Mouse (Mus musculus): ENCODE results near the gene Phactr4. TPM values are rescaled to one million over a fixed set of nuclear protein-coding genes. Genes with fewer than 3 reads are reported as not detected.

Gene Phactr4
- polyA plus RNA-seq, 1 experiment from 2014 or later: 19.7 TPM

GRCm38 (mm10) chr4:132391063-132391740, 31.1 kb downstream of the Phactr4 start:
- no peak for ATAC-seq (ENCODE audit: insufficient number of reproducible peaks, insufficient read depth, low FRiP score, low TSS enrichment, low read depth)
- Histone ChIP-seq H3K4me3 (replicated peaks) (no peak overlapping the region), H3K36me3 (peaks cover 9% of the 10 kb centered on the region), H3K9me3 (no peaks in the 10 kb centered on the region), H3K27ac (no peak overlapping the region), H3K27me3 (no peaks in the 10 kb centered on the region), H3K4me1 (replicated peaks) (no peaks in the 10 kb centered on the region), H3K4me2 (no peak overlapping the region), H3K9ac (replicated peaks) (no peak overlapping the region)
- 93% methylated on average over 8 of the region's 8 CpGs for WGBS

- Histone ChIP-seq H3K9me3 (no peaks in the 10 kb centered on the region), H3K36me3 (peaks cover 25% of the 10 kb centered on the region), H3K27me3 (no peaks in the 10 kb centered on the region), H3K4me2 (no peak overlapping the region), H3K27ac (no peak overlapping the region), H3K9ac (replicated peaks) (no peak overlapping the region), H3K4me3 (replicated peaks) (no peak overlapping the region), H3K4me1 (replicated peaks) (no peaks in the 10 kb centered on the region)
- ATAC-seq (ENCODE audit: insufficient number of reproducible peaks, insufficient read depth, low FRiP score, low TSS enrichment, low read depth): no peak
- 88% methylated on average over 4 of the region's 4 CpGs for WGBS
Observed at GRCm38 (mm10) chr4:132389302-132389701, 33.0 kb downstream of the Phactr4 start.

GRCm38 (mm10) chr4:132387617-132388016, 34.7 kb downstream of the Phactr4 start:
- Histone ChIP-seq H3K4me2 (no peak overlapping the region), H3K9ac (replicated peaks) (no peak overlapping the region; the same call in 1 of the 2 replicates), H3K4me1 (replicated peaks) (no peaks in the 10 kb centered on the region), H3K36me3 (peaks cover 38% of the 10 kb centered on the region), H3K9me3 (no peaks in the 10 kb centered on the region), H3K27me3 (no peaks in the 10 kb centered on the region), H3K27ac (no peak overlapping the region), H3K4me3 (replicated peaks) (no peak overlapping the region)
- 80% methylated on average over 5 of the region's 5 CpGs for WGBS
- no peak for ATAC-seq (ENCODE audit: insufficient number of reproducible peaks, insufficient read depth, low FRiP score, low TSS enrichment, low read depth)

- no peaks in the 10 kb centered on the region for H3K9me3 ChIP-seq
- no peak overlapping the region for H3K27ac ChIP-seq
- H3K27me3 ChIP-seq: no peaks in the 10 kb centered on the region
- H3K4me3 ChIP-seq (replicated peaks): no peak overlapping the region
- H3K4me1 ChIP-seq (replicated peaks): no peaks in the 10 kb centered on the region
- no peak overlapping the region for H3K9ac ChIP-seq (replicated peaks)
- no peak overlapping the region for H3K4me2 ChIP-seq
- no peak for ATAC-seq (ENCODE audit: insufficient number of reproducible peaks, insufficient read depth, low FRiP score, low TSS enrichment, low read depth)
- 84% methylated on average over 7 of the region's 7 CpGs for WGBS
- H3K36me3 ChIP-seq: peaks cover 46% of the 10 kb centered on the region
Observed at GRCm38 (mm10) chr4:132386846-132387245, 35.4 kb downstream of the Phactr4 start.

- no peak overlapping the region for H3K9ac ChIP-seq (replicated peaks)
- WGBS: 87% methylated on average over 8 of the region's 8 CpGs
- no peak overlapping the region for H3K4me2 ChIP-seq
- H3K4me3 ChIP-seq (replicated peaks): no peak overlapping the region
- no peaks in the 10 kb centered on the region for H3K9me3 ChIP-seq
- H3K4me1 ChIP-seq (replicated peaks): no peaks in the 10 kb centered on the region
- ATAC-seq (ENCODE audit: insufficient number of reproducible peaks, insufficient read depth, low FRiP score, low TSS enrichment, low read depth): no peak
- H3K27ac ChIP-seq: no peak overlapping the region
- H3K36me3 ChIP-seq: peaks cover 52% of the 10 kb centered on the region
- no peaks in the 10 kb centered on the region for H3K27me3 ChIP-seq
Observed at GRCm38 (mm10) chr4:132385771-132386410, 36.4 kb downstream of the Phactr4 start.

GRCm38 (mm10) chr4:132383455-132383854, 38.8 kb downstream of the Phactr4 start:
- no peaks in the 10 kb centered on the region for H3K9me3 ChIP-seq
- ATAC-seq (ENCODE audit: insufficient number of reproducible peaks, insufficient read depth, low FRiP score, low TSS enrichment, low read depth): no peak
- no peak overlapping the region for H3K4me2 ChIP-seq
- WGBS: 90% methylated on average over 3 of the region's 3 CpGs
- H3K9ac ChIP-seq (replicated peaks): no peak overlapping the region
- peaks cover 64% of the 10 kb centered on the region for H3K36me3 ChIP-seq
- H3K4me3 ChIP-seq (replicated peaks): no peak overlapping the region
- no peaks in the 10 kb centered on the region for H3K27me3 ChIP-seq
- H3K27ac ChIP-seq: no peak overlapping the region
- no peaks in the 10 kb centered on the region for H3K4me1 ChIP-seq (replicated peaks)

- H3K27ac ChIP-seq: no peak overlapping the region
- peaks cover 75% of the 10 kb centered on the region for H3K36me3 ChIP-seq
- no peaks in the 10 kb centered on the region for H3K4me1 ChIP-seq (replicated peaks)
- H3K4me3 ChIP-seq (replicated peaks): no peak overlapping the region
- no peak for ATAC-seq (ENCODE audit: insufficient number of reproducible peaks, insufficient read depth, low FRiP score, low TSS enrichment, low read depth)
- no peak overlapping the region for H3K4me2 ChIP-seq
- no peaks in the 10 kb centered on the region for H3K27me3 ChIP-seq
- WGBS: 88% methylated on average over 4 of the region's 4 CpGs
- no peak overlapping the region for H3K9ac ChIP-seq (replicated peaks)
- no peaks in the 10 kb centered on the region for H3K9me3 ChIP-seq
Observed at GRCm38 (mm10) chr4:132382296-132382695, 40.0 kb downstream of the Phactr4 start.

GRCm38 (mm10) chr4:132380965-132381616, 41.2 kb downstream of the Phactr4 start:
- no peak overlapping the region for H3K27ac ChIP-seq
- H3K36me3 ChIP-seq: peaks cover 76% of the 10 kb centered on the region
- no peak overlapping the region for H3K4me2 ChIP-seq
- H3K4me3 ChIP-seq (replicated peaks): no peak overlapping the region
- WGBS: 95% methylated on average over 2 of the region's 2 CpGs
- ATAC-seq (ENCODE audit: insufficient number of reproducible peaks, insufficient read depth, low FRiP score, low TSS enrichment, low read depth): no peak
- H3K9me3 ChIP-seq: no peaks in the 10 kb centered on the region
- no peak overlapping the region for H3K9ac ChIP-seq (replicated peaks)
- no peaks in the 10 kb centered on the region for H3K4me1 ChIP-seq (replicated peaks)
- no peaks in the 10 kb centered on the region for H3K27me3 ChIP-seq

GRCm38 (mm10) chr4:132373820-132374219, 48.5 kb downstream of the Phactr4 start:
- Histone ChIP-seq H3K27ac (no peak overlapping the region), H3K9ac (replicated peaks) (no peak overlapping the region), H3K36me3 (peaks cover 95% of the 10 kb centered on the region), H3K4me2 (no peak overlapping the region), H3K9me3 (no peaks in the 10 kb centered on the region), H3K4me3 (replicated peaks) (no peak overlapping the region), H3K27me3 (no peaks in the 10 kb centered on the region), H3K4me1 (replicated peaks) (no peaks in the 10 kb centered on the region)
- 93% methylated on average over 1 of the region's 1 CpGs for WGBS
- no peak for ATAC-seq (ENCODE audit: insufficient number of reproducible peaks, insufficient read depth, low FRiP score, low TSS enrichment, low read depth)

- no peak for ATAC-seq (ENCODE audit: insufficient number of reproducible peaks, insufficient read depth, low FRiP score, low TSS enrichment, low read depth)
- Histone ChIP-seq H3K4me2 (no peak overlapping the region), H3K4me3 (replicated peaks) (no peak overlapping the region), H3K9ac (replicated peaks) (no peak overlapping the region), H3K27me3 (no peaks in the 10 kb centered on the region), H3K9me3 (no peaks in the 10 kb centered on the region), H3K4me1 (replicated peaks) (no peaks in the 10 kb centered on the region), H3K27ac (no peak overlapping the region), H3K36me3 (peaks cover 98% of the 10 kb centered on the region)
- 89% methylated on average over 8 of the region's 8 CpGs for WGBS
Observed at GRCm38 (mm10) chr4:132369953-132370750, 52.1 kb downstream of the Phactr4 start.

Data from limb, embryonic 12.5 days (tissue).